Mouse (Mus musculus) layer of hippocampus, adult 9-11 months (tissue): Measurements from ENCODE around the gene Olfr982.

ENCODE experiments used
- DNase-seq: peaks from one replicate; pipeline ENCODE4 v3.0.0; 2022

Gene Olfr982

GRCm38 (mm10) chr9:40073529-40073928 lies at the start of gene Olfr982:
Gene Olfr982 (plus strand): TSS chr9:40073829.
- no peak for DNase-seq

DNA sequence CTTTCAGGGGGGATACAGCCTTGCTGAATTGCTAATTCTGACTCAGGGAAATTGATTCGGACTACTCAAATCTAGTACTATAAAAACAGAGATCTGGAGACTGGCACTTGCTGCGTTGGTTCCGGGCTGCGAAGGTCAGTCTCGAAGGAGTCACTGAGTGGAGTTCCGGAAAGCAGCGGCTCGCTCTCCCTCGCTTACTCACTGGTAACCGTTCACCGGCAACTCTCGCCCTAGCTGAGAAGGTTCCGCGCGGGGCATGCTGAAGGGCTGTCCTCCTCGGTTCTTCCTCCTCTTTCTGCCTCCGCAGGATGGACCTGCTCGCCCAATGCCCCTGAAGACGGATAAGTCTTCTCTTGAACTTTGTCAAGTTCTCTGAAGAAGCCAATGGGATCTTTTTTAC lies 23.5 kb upstream of the Olfr982 start:
- DNase-seq = no peak

DNA sequence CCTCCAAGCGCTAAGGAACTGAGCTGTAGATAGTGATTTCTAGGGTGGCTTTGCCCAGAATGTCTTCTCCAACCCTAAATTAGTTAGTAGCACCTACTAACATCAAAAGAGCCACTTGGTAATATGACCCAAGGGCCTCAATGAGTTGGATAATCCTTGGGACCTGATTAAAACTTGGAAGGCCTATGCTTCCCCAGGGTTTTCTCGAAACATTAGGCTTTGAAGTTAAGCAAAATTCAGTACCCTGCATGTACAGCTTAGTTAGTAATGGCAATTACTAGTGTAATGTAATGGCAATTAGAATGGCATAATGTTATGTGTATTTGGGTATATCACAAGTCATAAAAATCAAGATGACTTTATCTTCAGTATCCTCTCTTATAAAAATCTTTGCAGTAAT lies 19.9 kb downstream of the Olfr982 start, which contains the start of gene Olfr983:
Gene Olfr983, minus strand, starts transcription at position 101 of the 400 bp plus-strand sequence.
- no peak for DNase-seq

GRCm38 (mm10) chr9:40094769-40095168 lies 21.1 kb downstream of the Olfr982 start:
- DNase-seq = no peak

GRCm38 (mm10) chr9:40114106-40114505 lies 40.5 kb downstream of the Olfr982 start, which contains the start of gene Olfr984:
Gene Olfr984 (minus strand): TSS chr9:40114206.
- no peak for DNase-seq

- no peak for DNase-seq
These were observed 43.1 kb downstream of the Olfr982 start for GRCm38 (mm10) chr9:40116645-40117286.

- no peak for DNase-seq
These were observed 43.6 kb downstream of the Olfr982 start for GRCm38 (mm10) chr9:40117287-40117659.
